In the genomic region with DNA sequence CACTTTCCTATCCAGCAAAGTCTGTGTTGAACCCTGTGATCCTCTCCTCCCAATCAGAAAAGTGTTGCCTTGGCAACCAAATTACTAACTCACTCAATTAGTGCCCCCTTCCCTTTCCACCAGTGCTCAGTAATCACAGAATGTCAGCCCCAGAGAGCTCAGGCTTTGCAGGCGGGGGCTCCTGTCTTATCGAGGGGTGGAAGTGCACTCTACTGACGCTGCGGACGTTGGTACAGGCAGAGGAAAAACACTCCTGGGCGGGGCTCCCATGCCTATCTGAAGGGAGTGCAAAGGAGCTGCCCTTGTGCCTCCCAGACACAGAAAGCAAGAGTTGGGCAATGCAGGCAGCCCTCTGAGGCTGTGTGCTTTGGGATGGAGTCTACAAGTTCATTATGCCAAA, we compare ENCODE assay signal across 9 mouse cellular contexts. TPM values are rescaled to one million over a fixed set of nuclear protein-coding genes. Genes with fewer than 3 reads are reported as not detected.
DNase-seq lines count a peak whose midpoint lies in the region; ATAC-seq and TF ChIP-seq lines count a peak whose summit lies in the region.
"Had no signal": no experiment of that assay in that cellular context is flagged by ENCODE, and none has a peak within 500 bp of the region (broad histone marks: within the 10 kb centered on the region; RNA-seq: fewer than 3 reads in every experiment).

No protein-coding gene starts in this region.

- TF ChIP-seq EP300 in heart, postnatal 0 days (IDR thresholded peaks at IDR 0.05; ENCODE audit: low read depth): no peak

- peak; percentile 31 for ATAC-seq in heart, postnatal 0 days (ENCODE audit: insufficient read depth, low read depth)
- ATAC-seq in limb, embryonic 11.5 days (ENCODE audit: insufficient number of reproducible peaks, low FRiP score, low TSS enrichment, low read depth): no peak
- ATAC-seq in midbrain, embryonic 14.5 days (ENCODE audit: low FRiP score, low TSS enrichment): peak; percentile 22; the same call in 1 of the 2 replicates

- H3K9ac ChIP-seq in heart, postnatal 0 days (replicated peaks; ENCODE audit: low read depth, low read length): no peak overlapping the region
- H3K9ac ChIP-seq in limb, embryonic 11.5 days (ENCODE audit: low read length): no peak overlapping the region
- 0 out of 2 replicates have a peak overlapping the region, but pooled peaks have one; percentile 24 for H3K9ac ChIP-seq in midbrain, embryonic 14.5 days (replicated peaks; ENCODE audit: low read length)
- H3K9ac ChIP-seq: lung, embryonic 15.5 days had no signal

- peaks cover 30% of the 10 kb centered on the region; the same call in 1 of the 2 replicates for H3K4me1 ChIP-seq in heart, postnatal 0 days (ENCODE audit: control insufficient read depth, insufficient read depth)
- H3K4me1 ChIP-seq in limb, embryonic 11.5 days (ENCODE audit: control insufficient read depth, insufficient read depth, low read length): peaks cover 6% of the 10 kb centered on the region
- peaks cover 33% of the 10 kb centered on the region for H3K4me1 ChIP-seq in midbrain, embryonic 14.5 days (ENCODE audit: control insufficient read depth, insufficient read depth, low read length)

- peak; percentile 66 for DNase-seq in spleen, adult 12 weeks (ENCODE audit: low spot score)
- no peak for DNase-seq in spleen, adult 18-20 months
- peak; percentile 65 for DNase-seq in embryo, embryonic 10.5 days (ENCODE audit: low spot score)
- peak; percentile 41 for DNase-seq in heart, postnatal 0 days (ENCODE audit: low spot score)
- peak; percentile 39 for DNase-seq in limb, embryonic 11.5 days (ENCODE audit: low spot score)
- DNase-seq in midbrain, embryonic 14.5 days: peak; percentile 73
- DNase-seq in gastrocnemius, postnatal 4 days (ENCODE audit: low spot score in 2 of 2): no peak
- DNase-seq in adipocyte (ENCODE audit: low spot score): no peak

- H3K27ac ChIP-seq in heart, postnatal 0 days (ENCODE audit: low read depth): no peak overlapping the region
- H3K27ac ChIP-seq in limb, embryonic 11.5 days (replicated peaks; ENCODE audit: low read depth, low read length): no peak overlapping the region
- peak overlapping the region; percentile 60 for H3K27ac ChIP-seq in midbrain, embryonic 14.5 days (replicated peaks; ENCODE audit: low read depth, low read length)
- H3K27ac ChIP-seq: lung, embryonic 15.5 days had no signal

- H3K36me3 ChIP-seq in heart, postnatal 0 days (replicated peaks; ENCODE audit: control insufficient read depth, insufficient read depth, low read length): no peaks in the 10 kb centered on the region
- no peaks in the 10 kb centered on the region for H3K36me3 ChIP-seq in limb, embryonic 11.5 days (ENCODE audit: control insufficient read depth, insufficient read depth, low read length)
- no peaks in the 10 kb centered on the region for H3K36me3 ChIP-seq in midbrain, embryonic 14.5 days (ENCODE audit: control insufficient read depth, insufficient read depth, low read length)
- H3K36me3 ChIP-seq: lung, embryonic 15.5 days had no signal

- 3% methylated on average over 6 of the region's 6 CpGs for WGBS in heart, postnatal 0 days
- 2% methylated on average over 6 of the region's 6 CpGs for WGBS in limb, embryonic 11.5 days
- WGBS in midbrain, embryonic 14.5 days: 2% methylated on average over 6 of the region's 6 CpGs

- no peak for TF ChIP-seq CTCF in heart, postnatal 0 days (IDR thresholded peaks at IDR 0.05; ENCODE audit: low read depth)

- peaks cover 15% of the 10 kb centered on the region for H3K27me3 ChIP-seq in heart, postnatal 0 days (ENCODE audit: control insufficient read depth, insufficient read depth, low read length)
- H3K27me3 ChIP-seq in limb, embryonic 11.5 days (ENCODE audit: control insufficient read depth, insufficient read depth, low read length): peaks cover 13% of the 10 kb centered on the region
- H3K27me3 ChIP-seq in midbrain, embryonic 14.5 days (ENCODE audit: control insufficient read depth, insufficient read depth, low read length): no peaks in the 10 kb centered on the region

- peak overlapping the region; percentile 38; the same call in 1 of the 2 replicates for H3K4me2 ChIP-seq in heart, postnatal 0 days (ENCODE audit: low read depth, low read length)
- no peak overlapping the region for H3K4me2 ChIP-seq in limb, embryonic 11.5 days (ENCODE audit: low read depth, severe bottlenecking)
- H3K4me2 ChIP-seq in midbrain, embryonic 14.5 days (ENCODE audit: low read length): peak overlapping the region; percentile 36
- H3K4me2 ChIP-seq: lung, embryonic 15.5 days had no signal

- H3K4me3 ChIP-seq in heart, postnatal 0 days (ENCODE audit: low read depth, low read length): no peak overlapping the region
- H3K4me3 ChIP-seq in limb, embryonic 11.5 days (ENCODE audit: low read depth, low read length): no peak overlapping the region
- H3K4me3 ChIP-seq in midbrain, embryonic 14.5 days (replicated peaks; ENCODE audit: low read depth, low read length): no peak overlapping the region
- H3K4me3 ChIP-seq: lung, embryonic 15.5 days had no signal

- H3K9me3 ChIP-seq in heart, postnatal 0 days (replicated peaks; ENCODE audit: control insufficient read depth, low read length): no peaks in the 10 kb centered on the region
- H3K9me3 ChIP-seq in limb, embryonic 11.5 days (ENCODE audit: control insufficient read depth, low read length): no peaks in the 10 kb centered on the region
- H3K9me3 ChIP-seq in midbrain, embryonic 14.5 days (ENCODE audit: control insufficient read depth, low read length): no peaks in the 10 kb centered on the region
- H3K9me3 ChIP-seq: lung, embryonic 15.5 days had no signal

RNA-seq across cellular contexts. Expression of a gene that starts 6.0 kb away (rescaled TPM):
- total RNA-seq in heart, postnatal 0 days (2014; rRNA removed; ENCODE audit: low replicate concordance): 2.1 and 5.9 TPM in 2 replicates
- 3.4 and 5.2 TPM in 2 replicates for polyA plus RNA-seq in heart, postnatal 0 days (2015; fragmentation: Nextera tagmentation; extraction: Ambion mirVana)
- 3.9 and 5.2 TPM in 2 replicates for polyA plus RNA-seq in limb, embryonic 11.5 days (2014; fragmentation: Nextera tagmentation; extraction: Ambion mirVana)
- polyA plus RNA-seq in midbrain, embryonic 14.5 days (2014; fragmentation: Nextera tagmentation; extraction: Ambion mirVana): 30.6 and 32.7 TPM in 2 replicates
- total RNA-seq in gastrocnemius, postnatal 4 days (2021): 1 to 10 TPM; 4.6 to 6.7 TPM

RNA-seq across cellular contexts. Expression of a gene that starts 12.1 kb away (rescaled TPM):
- 5.6 and 8.7 TPM in 2 replicates for total RNA-seq in heart, postnatal 0 days (2014; rRNA removed; ENCODE audit: low replicate concordance)
- 1.4 and 1.9 TPM in 2 replicates for polyA plus RNA-seq in heart, postnatal 0 days (2015; fragmentation: Nextera tagmentation; extraction: Ambion mirVana)
- polyA plus RNA-seq in limb, embryonic 11.5 days (2014; fragmentation: Nextera tagmentation; extraction: Ambion mirVana): 2.4 and 2.7 TPM in 2 replicates
- polyA plus RNA-seq in midbrain, embryonic 14.5 days (2014; fragmentation: Nextera tagmentation; extraction: Ambion mirVana): 5.6 and 7.3 TPM in 2 replicates
- 10 to 100 TPM; 11.7 to 14.1 TPM for total RNA-seq in gastrocnemius, postnatal 4 days (2021)

RNA-seq across cellular contexts. Expression of a gene that starts 34.0 kb away (rescaled TPM):
- total RNA-seq in heart, postnatal 0 days (2014; rRNA removed; ENCODE audit: low replicate concordance): 11.1 and 13.2 TPM in 2 replicates
- 2.4 and 2.7 TPM in 2 replicates for polyA plus RNA-seq in heart, postnatal 0 days (2015; fragmentation: Nextera tagmentation; extraction: Ambion mirVana)
- polyA plus RNA-seq in limb, embryonic 11.5 days (2014; fragmentation: Nextera tagmentation; extraction: Ambion mirVana): 43.6 and 44.1 TPM in 2 replicates
- 4.7 and 8.5 TPM in 2 replicates for polyA plus RNA-seq in midbrain, embryonic 14.5 days (2014; fragmentation: Nextera tagmentation; extraction: Ambion mirVana)
- total RNA-seq in gastrocnemius, postnatal 4 days (2021): 10 to 100 TPM; 14.5 to 15.4 TPM

Comparison
In these comparisons a context has a peak if more than half of its experiments do, and no peak if none do; other contexts are left out.
1. DNase-seq: peak in spleen, adult 12 weeks (single experiment), embryo, embryonic 10.5 days (single experiment), heart, postnatal 0 days (single experiment), limb, embryonic 11.5 days (single experiment) and midbrain, embryonic 14.5 days (single experiment); none in spleen, adult 18-20 months (0 of 2), gastrocnemius, postnatal 4 days (0 of 2) and adipocyte (single experiment).